9 mouse cellular contexts compared by ENCODE assay signal in genomic region chr4:141617863-141618564, GRCm38 (mm10). TPM values are rescaled to one million over a fixed set of nuclear protein-coding genes. Genes with fewer than 3 reads are reported as not detected.
DNase-seq lines count a peak whose midpoint lies in the region; ATAC-seq and TF ChIP-seq lines count a peak whose summit lies in the region.
"Had no signal": no experiment of that assay in that cellular context is flagged by ENCODE, and none has a peak within 500 bp of the region (broad histone marks: within the 10 kb centered on the region; RNA-seq: fewer than 3 reads in every experiment).

No protein-coding gene starts in this region.

- peaks cover 8% of the 10 kb centered on the region for H3K27me3 ChIP-seq in erythroblast, embryonic 14.5 days (ENCODE audit: control insufficient read depth)
- peaks cover 6% of the 10 kb centered on the region for H3K27me3 ChIP-seq in embryonic facial prominence, embryonic 12.5 days
- no peaks in the 10 kb centered on the region for H3K27me3 ChIP-seq in intestine, postnatal 0 days (replicated peaks; ENCODE audit: control insufficient read depth, insufficient read depth, low read length)
- H3K27me3 ChIP-seq in small intestine, adult 2 months (ENCODE audit: control insufficient read depth, insufficient read depth, low read length), result no peaks in the 10 kb centered on the region

- 0 out of 2 replicates have a peak overlapping the region, but pooled peaks have one; percentile 27 for H3K9ac ChIP-seq in embryonic facial prominence, embryonic 12.5 days
- peak overlapping the region; percentile 66 for H3K9ac ChIP-seq in intestine, postnatal 0 days (ENCODE audit: low read depth, low read length)

- DNase-seq in lung, adult 18-20 months, result peak; percentile 35 to 56
- no peak for DNase-seq in left cerebral cortex, adult 9 months (ENCODE audit: low spot score in 2 of 2)

- H3K27ac ChIP-seq in embryonic facial prominence, embryonic 12.5 days, result no peak overlapping the region
- H3K27ac ChIP-seq in intestine, postnatal 0 days (ENCODE audit: low read depth, low read length), result peak overlapping the region; percentile 93
- H3K27ac ChIP-seq in small intestine, adult 2 months (ENCODE audit: insufficient read depth, low read depth, low read length), result peak overlapping the region; percentile 98

- peak; percentile 88; the same call in 1 of the 2 replicates for TF ChIP-seq POLR2A in small intestine, adult 2 months (IDR thresholded peaks at IDR 0.05; ENCODE audit: low read depth, low read length)

- ATAC-seq in erythroblast, adult 5-6 weeks (replicated peaks; ENCODE audit: low FRiP score, poor library complexity, severe bottlenecking), result no peak
- ATAC-seq in embryonic facial prominence, embryonic 12.5 days (ENCODE audit: insufficient number of reproducible peaks, insufficient read depth, low FRiP score, low TSS enrichment), result no peak
- ATAC-seq in intestine, postnatal 0 days, result peak; percentile 84
- no peak for ATAC-seq in frontal cortex, adult (ENCODE audit: low TSS enrichment)

- TF ChIP-seq CTCF in intestine, postnatal 0 days (IDR thresholded peaks at IDR 0.05; ENCODE audit: low read depth), result no peak
- no peak for TF ChIP-seq CTCF in small intestine, adult 2 months (IDR thresholded peaks at IDR 0.05; ENCODE audit: extremely low read depth, insufficient read length, insufficient replicate concordance, low read depth, low read length)

- no peaks in the 10 kb centered on the region for H3K36me3 ChIP-seq in erythroblast, embryonic 14.5 days (ENCODE audit: control insufficient read depth)
- H3K36me3 ChIP-seq in embryonic facial prominence, embryonic 12.5 days, result no peaks in the 10 kb centered on the region
- peaks cover 7% of the 10 kb centered on the region; the same call in 1 of the 2 replicates for H3K36me3 ChIP-seq in intestine, postnatal 0 days (ENCODE audit: control insufficient read depth, insufficient read depth)
- H3K36me3 ChIP-seq in small intestine, adult 2 months (ENCODE audit: control insufficient read depth, insufficient read depth, low read length), result peaks cover 15% of the 10 kb centered on the region
- H3K36me3 ChIP-seq: G1E had no signal

- peak overlapping the region; percentile 45 for H3K4me2 ChIP-seq in embryonic facial prominence, embryonic 12.5 days (replicated peaks)
- H3K4me2 ChIP-seq in intestine, postnatal 0 days (replicated peaks; ENCODE audit: low read depth), result peak overlapping the region; percentile 87

- WGBS in embryonic facial prominence, embryonic 12.5 days, result 13% methylated on average over 22 of the region's 22 CpGs
- WGBS in intestine, postnatal 0 days, result 13% methylated on average over 22 of the region's 22 CpGs
- WGBS in small intestine, adult 2 months, result 6% methylated on average over 22 of the region's 22 CpGs

- no peaks in the 10 kb centered on the region for H3K9me3 ChIP-seq in erythroblast, embryonic 14.5 days (ENCODE audit: control insufficient read depth, low read length)
- H3K9me3 ChIP-seq in embryonic facial prominence, embryonic 12.5 days, result no peaks in the 10 kb centered on the region
- H3K9me3 ChIP-seq in intestine, postnatal 0 days (ENCODE audit: control insufficient read depth), result no peaks in the 10 kb centered on the region
- H3K9me3 ChIP-seq: G1E had no signal

- H3K4me1 ChIP-seq in erythroblast, embryonic 14.5 days (ENCODE audit: control insufficient read depth), result peaks cover 17% of the 10 kb centered on the region
- H3K4me1 ChIP-seq in embryonic facial prominence, embryonic 12.5 days, result 0 out of 2 replicates have a peak, but pooled peaks cover 6% of the 10 kb centered on the region
- no peaks in the 10 kb centered on the region for H3K4me1 ChIP-seq in intestine, postnatal 0 days (replicated peaks; ENCODE audit: control insufficient read depth, insufficient read depth, low read length)
- H3K4me1 ChIP-seq in small intestine, adult 2 months (ENCODE audit: control insufficient read depth, insufficient read depth, insufficient read length, low read length), result peaks cover 31% of the 10 kb centered on the region

- peak overlapping the region; percentile 55 for H3K4me3 ChIP-seq in erythroblast, embryonic 14.5 days (replicated peaks)
- peak overlapping the region; percentile 24 for H3K4me3 ChIP-seq in embryonic facial prominence, embryonic 12.5 days
- peak overlapping the region; percentile 57 for H3K4me3 ChIP-seq in intestine, postnatal 0 days (ENCODE audit: low read depth, low read length)
- H3K4me3 ChIP-seq in small intestine, adult 2 months (ENCODE audit: low read depth, low read length), result peak overlapping the region; percentile 90

RNA-seq across cellular contexts. Expression of gene Tmem82, which starts 0.4 kb away (rescaled TPM):
- 0.03 TPM in 1 of 2 replicates, not detected in the other for polyA plus RNA-seq in erythroblast, embryonic 14.5 days (2012)
- total RNA-seq in erythroblast, adult 5-6 weeks (2015; ENCODE audit: low replicate concordance), result not detected in 2 replicates
- total RNA-seq in erythroblast, adult 5-6 weeks (2017; ENCODE audit: low replicate concordance), result 0.34 TPM in 1 of 2 replicates, not detected in the other
- 0.54 and 0.56 TPM in 2 replicates for polyA plus RNA-seq in embryonic facial prominence, embryonic 12.5 days (2016; fragmentation: Nextera tagmentation; extraction: Ambion mirVana)
- polyA plus RNA-seq in intestine, postnatal 0 days (2015; fragmentation: Nextera tagmentation; extraction: Ambion mirVana), result 42.0 and 45.7 TPM in 2 replicates
- polyA plus RNA-seq in small intestine, adult 2 months (2012; rRNA removed), result 46.5 and 61.9 TPM in 2 replicates
- polyA plus RNA-seq: G1E had no signal

RNA-seq across cellular contexts. Expression of gene Slc25a34, which starts 5.6 kb away (rescaled TPM):
- not detected in 2 replicates for polyA plus RNA-seq in erythroblast, embryonic 14.5 days (2012)
- not detected in 2 replicates for total RNA-seq in erythroblast, adult 5-6 weeks (2015; ENCODE audit: low replicate concordance)
- total RNA-seq in erythroblast, adult 5-6 weeks (2017; ENCODE audit: low replicate concordance), result not detected in 2 replicates
- not detected in 2 replicates for polyA plus RNA-seq in embryonic facial prominence, embryonic 12.5 days (2016; fragmentation: Nextera tagmentation; extraction: Ambion mirVana)
- 23.8 and 25.7 TPM in 2 replicates for polyA plus RNA-seq in intestine, postnatal 0 days (2015; fragmentation: Nextera tagmentation; extraction: Ambion mirVana)
- polyA plus RNA-seq in small intestine, adult 2 months (2012; rRNA removed), result 11.2 and 25.3 TPM in 2 replicates
- polyA plus RNA-seq: G1E had no signal

RNA-seq across cellular contexts. Expression of gene Fblim1, which starts 12.1 kb away (rescaled TPM):
- 0.02 TPM in 2 replicates for polyA plus RNA-seq in erythroblast, embryonic 14.5 days (2012)
- total RNA-seq in erythroblast, adult 5-6 weeks (2015; ENCODE audit: low replicate concordance), result 0.63 TPM in 1 of 2 replicates, not detected in the other
- 0.56 and 1.1 TPM in 2 replicates for total RNA-seq in erythroblast, adult 5-6 weeks (2017; ENCODE audit: low replicate concordance)
- 71.3 and 77.2 TPM in 2 replicates for polyA plus RNA-seq in embryonic facial prominence, embryonic 12.5 days (2016; fragmentation: Nextera tagmentation; extraction: Ambion mirVana)
- polyA plus RNA-seq in intestine, postnatal 0 days (2015; fragmentation: Nextera tagmentation; extraction: Ambion mirVana), result 52.8 and 59.2 TPM in 2 replicates
- 55.3 and 108 TPM in 2 replicates for polyA plus RNA-seq in small intestine, adult 2 months (2012; rRNA removed)
- polyA plus RNA-seq: G1E had no signal

RNA-seq across cellular contexts. Expression of gene Plekhm2, which starts 46.7 kb away (rescaled TPM):
- polyA plus RNA-seq in erythroblast, embryonic 14.5 days (2012), result 1.1 and 1.4 TPM in 2 replicates
- total RNA-seq in erythroblast, adult 5-6 weeks (2015; ENCODE audit: low replicate concordance), result 2.9 and 10.7 TPM in 2 replicates
- 2.0 and 4.3 TPM in 2 replicates for total RNA-seq in erythroblast, adult 5-6 weeks (2017; ENCODE audit: low replicate concordance)
- 9.8 and 10.6 TPM in 2 replicates for polyA plus RNA-seq in embryonic facial prominence, embryonic 12.5 days (2016; fragmentation: Nextera tagmentation; extraction: Ambion mirVana)
- 3.1 and 6.0 TPM in 2 replicates for polyA plus RNA-seq in intestine, postnatal 0 days (2015; fragmentation: Nextera tagmentation; extraction: Ambion mirVana)
- 9.7 and 17.0 TPM in 2 replicates for polyA plus RNA-seq in small intestine, adult 2 months (2012; rRNA removed)

Comparison
In these comparisons a context has a peak if more than half of its experiments do, and no peak if none do; other contexts are left out.
1. H3K4me3 ChIP-seq: peak in every context shown above with its lines; median percentile 90 in small intestine, adult 2 months; 57 in intestine, postnatal 0 days; 55 in erythroblast, embryonic 14.5 days; 24 in embryonic facial prominence, embryonic 12.5 days.
2. DNase-seq: peak in lung, adult 18-20 months (2 of 2); none in left cerebral cortex, adult 9 months (0 of 2).
3. RNA of gene Tmem82, which starts 0.4 kb away (polyA plus RNA-seq): 46.5 to 61.9 TPM in small intestine, adult 2 months and 42.0 to 45.7 TPM in intestine, postnatal 0 days; 0.54 to 0.56 TPM in embryonic facial prominence, embryonic 12.5 days and 0.03 TPM in erythroblast, embryonic 14.5 days; every median in the first group is over 10 times any median in the second.
4. RNA of gene Slc25a34, which starts 5.6 kb away (polyA plus RNA-seq): 11.2 to 25.3 TPM in small intestine, adult 2 months and 23.8 to 25.7 TPM in intestine, postnatal 0 days; not detected in embryonic facial prominence, embryonic 12.5 days and not detected in erythroblast, embryonic 14.5 days; every median in the first group is over 10 times any median in the second.
5. RNA of gene Fblim1, which starts 12.1 kb away (polyA plus RNA-seq): 55.3 to 108 TPM in small intestine, adult 2 months, 71.3 to 77.2 TPM in embryonic facial prominence, embryonic 12.5 days and 52.8 to 59.2 TPM in intestine, postnatal 0 days; 0.02 TPM in erythroblast, embryonic 14.5 days; every median in the first group is over 10 times any median in the second.